Mouse (Mus musculus) skeletal muscle tissue, adult 2 months (tissue): Measurements from ENCODE around the gene Kdm1b.

ENCODE experiments used
- DNase-seq: peaks from one replicate; pipeline ENCODE4 v3.0.0-alpha.2; 2012; ENCODE audit warnings: low read depth, low spot score

Gene Kdm1b

DNA sequence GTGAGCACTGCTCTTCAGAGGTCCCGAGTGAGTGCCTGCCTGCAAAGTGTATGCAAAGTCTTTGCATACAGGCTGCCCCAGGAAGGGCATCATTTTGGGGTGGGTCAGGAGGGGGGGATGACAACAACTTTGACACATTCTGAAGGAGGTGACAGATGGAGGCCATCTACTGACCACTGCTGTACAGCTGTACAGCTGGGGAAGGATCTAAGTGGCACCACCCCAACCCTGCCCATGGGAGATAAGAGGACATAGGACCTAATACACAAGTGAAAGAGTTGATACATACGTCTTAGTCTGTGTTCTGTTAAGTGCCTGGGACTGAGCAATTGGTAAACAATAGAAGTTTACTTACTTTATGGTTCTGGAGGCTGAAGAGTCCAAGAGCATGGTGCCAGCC, 65.9 kb downstream of the Kdm1b start:
- DNase-seq: no peak

- DNase-seq: no peak
These were observed 67.9 kb downstream of the Kdm1b start for GRCm38 (mm10) chr13:47111185-47111584.

DNA sequence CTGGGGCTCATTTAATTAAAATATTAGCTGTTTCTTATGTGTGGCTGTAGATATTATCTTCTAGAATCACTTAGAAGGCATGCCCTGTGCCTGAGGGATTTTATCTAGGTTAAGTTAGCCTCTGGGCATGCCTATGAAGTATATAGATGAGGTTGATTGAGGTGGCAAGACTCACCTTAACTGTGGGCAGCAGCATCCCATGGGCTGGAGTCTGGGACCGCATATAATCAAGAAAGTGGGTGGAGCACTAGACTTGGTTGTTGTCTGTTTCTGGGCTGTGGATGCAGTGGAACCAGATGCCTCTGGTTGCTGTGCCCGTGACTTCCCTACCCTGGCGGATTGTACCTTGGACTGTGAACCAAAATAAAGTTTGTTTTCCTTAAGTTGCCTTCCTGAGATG, 68.8 kb downstream of the Kdm1b start:
- DNase-seq: no peak

DNA sequence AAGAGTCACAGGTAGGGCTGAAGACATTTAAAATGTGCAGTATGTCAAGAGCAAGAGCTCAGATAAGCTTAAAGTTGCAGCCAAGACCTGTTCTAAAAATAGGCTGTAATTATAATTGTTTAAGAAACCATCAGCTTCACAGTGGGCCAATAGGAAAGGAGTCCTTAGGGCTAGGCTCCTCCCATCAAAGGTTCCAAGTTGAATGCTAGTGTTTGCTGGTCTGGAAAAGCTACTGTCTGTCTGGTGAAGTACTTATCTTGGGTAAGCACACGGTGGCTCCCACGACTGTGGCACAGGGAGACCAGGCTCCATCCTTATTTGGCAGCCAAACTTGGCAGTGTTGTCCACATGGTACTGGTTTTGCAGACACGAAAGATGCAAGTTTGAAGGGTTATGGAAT, 69.6 kb downstream of the Kdm1b start:
- DNase-seq: no peak

GRCm38 (mm10) chr13:47116000-47116399, 72.7 kb downstream of the Kdm1b start:
- no peak for DNase-seq

GRCm38 (mm10) chr13:47121333-47121889, 78.1 kb downstream of the Kdm1b start:
- DNase-seq: no peak

DNA sequence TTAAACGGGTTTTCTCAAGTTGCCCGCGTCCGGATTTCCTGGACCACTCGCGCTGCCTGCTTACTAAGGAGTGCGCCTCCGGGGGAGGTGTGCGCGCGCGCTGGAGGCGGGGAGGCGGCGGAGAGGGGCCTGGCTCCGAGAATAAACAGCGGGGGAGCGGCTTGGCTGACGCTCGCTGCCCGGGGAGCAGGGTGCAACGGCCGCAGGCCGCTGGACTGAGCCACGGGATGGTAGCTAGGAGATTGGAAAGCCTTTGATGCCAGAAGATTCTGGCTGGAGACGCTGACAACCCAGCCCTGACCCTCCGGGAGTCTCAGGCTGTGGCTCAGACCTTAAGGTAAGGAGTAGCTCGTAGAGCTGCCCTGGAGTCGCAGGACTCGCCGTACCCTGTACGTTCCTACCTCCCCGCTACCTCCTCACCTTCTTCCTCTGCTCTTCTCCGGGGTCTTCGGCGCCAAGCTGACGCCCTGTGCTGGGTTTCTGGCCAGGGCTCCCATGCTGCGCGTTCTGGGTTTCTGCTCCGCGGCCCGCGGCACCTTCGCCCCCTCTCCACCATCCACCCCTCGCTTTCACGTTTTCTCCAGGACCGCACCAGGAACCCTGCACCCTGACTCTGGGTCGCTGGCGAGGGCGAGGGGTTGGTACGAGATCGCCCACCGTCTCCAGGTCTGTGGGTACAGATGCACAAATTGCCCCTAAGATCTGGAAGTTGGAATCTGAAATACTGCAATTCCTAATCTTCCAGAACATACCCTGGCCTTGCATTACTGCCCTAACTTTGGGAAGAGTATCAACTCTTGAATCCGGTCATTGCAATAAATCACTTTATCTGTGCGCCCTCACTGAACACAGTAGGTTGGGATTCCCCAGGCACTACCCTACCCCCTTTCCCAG, 79.5 kb downstream of the Kdm1b start, which contains the start of gene Rnf144b:
TSS of gene Rnf144b (plus strand) at position 120 of the 894 bp plus-strand sequence.
- DNase-seq: no peak

DNA sequence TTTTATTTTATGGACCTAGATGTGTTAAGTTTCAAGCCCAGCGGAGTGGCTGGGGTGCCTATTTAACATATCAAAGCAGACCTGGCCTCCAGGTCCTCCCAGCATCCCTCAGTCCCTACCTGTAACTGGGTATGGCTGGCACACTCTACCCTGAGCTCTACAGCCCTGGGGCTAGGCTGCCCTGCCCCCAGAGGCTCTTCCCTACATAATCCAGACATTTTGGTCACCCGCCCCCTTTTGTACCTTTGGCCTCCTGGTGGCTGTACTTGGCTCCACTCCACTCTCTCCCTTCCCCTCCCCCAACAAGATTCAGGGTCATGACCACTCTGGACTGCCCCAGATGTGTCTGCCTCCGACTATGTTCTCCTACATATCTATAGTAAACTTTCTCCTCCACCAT, 81.2 kb downstream of the Kdm1b start:
- DNase-seq: no peak

DNA sequence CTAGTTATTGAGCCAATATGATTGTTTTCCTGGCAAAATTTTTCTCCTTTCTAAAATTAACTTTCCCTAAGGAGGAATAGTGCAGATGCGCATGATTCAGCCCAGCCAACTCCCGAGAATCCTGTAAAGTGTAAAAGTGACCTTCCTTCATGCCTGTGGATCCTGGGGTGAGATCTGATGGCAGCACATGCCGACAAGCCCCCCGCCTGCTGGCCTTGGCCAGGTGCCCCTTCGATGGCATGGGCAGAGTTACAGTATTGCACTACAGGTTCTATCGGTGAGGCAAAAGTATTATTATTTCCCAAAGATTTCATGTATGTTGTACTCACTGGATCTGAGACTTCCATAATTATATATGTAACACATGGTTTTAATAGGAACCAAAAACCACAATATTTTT, 81.7 kb downstream of the Kdm1b start:
- no peak for DNase-seq

DNA sequence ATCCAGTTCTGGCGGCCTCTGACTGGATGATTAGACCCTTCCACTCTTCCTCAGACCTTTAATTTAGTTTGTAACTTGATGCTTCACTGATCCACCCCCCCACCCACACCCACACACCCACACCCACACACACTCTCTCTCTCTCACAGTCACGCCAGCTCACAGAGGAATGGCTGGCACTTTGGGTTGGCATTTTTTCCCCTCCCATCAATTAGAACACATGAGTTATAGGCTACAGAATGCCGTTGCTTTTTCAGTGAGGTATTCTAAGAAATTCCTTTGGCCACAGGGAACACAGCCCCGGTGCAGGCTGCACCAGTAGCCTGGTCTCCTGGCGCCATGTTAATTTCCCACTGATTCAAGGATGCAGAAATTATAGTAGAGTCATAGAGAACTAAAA, 82.3 kb downstream of the Kdm1b start:
- no peak for DNase-seq

DNA sequence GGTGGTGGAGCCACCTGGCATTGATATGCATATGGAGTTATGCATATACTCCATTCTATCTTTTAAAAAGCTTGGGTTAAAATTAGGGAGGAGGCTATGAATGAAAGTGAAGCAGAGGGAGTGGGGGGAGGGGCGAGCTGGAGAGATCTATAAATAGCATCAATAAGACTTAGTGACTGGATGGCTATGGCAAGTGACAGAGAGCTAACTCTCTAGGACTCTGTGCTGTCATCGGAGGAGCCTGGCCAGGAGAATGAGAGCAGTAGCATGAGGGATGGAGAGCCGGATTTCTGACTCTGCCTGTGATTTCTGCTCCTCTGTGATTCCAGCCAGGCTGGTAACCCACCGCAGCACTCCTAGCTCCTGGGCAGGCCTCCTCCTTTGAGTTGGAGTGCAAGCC, 85.8 kb downstream of the Kdm1b start:
- no peak for DNase-seq

GRCm38 (mm10) chr13:47133058-47133457, 89.8 kb downstream of the Kdm1b start:
- no peak for DNase-seq

GRCm38 (mm10) chr13:47134836-47135235, 91.5 kb downstream of the Kdm1b start:
- DNase-seq: no peak
